Mouse (Mus musculus): ENCODE measurements around the gene Hadh.
A peak's percentile ranks its signal among the peaks of the same experiment; 100 is the strongest.

The Hadh gene

DNA sequence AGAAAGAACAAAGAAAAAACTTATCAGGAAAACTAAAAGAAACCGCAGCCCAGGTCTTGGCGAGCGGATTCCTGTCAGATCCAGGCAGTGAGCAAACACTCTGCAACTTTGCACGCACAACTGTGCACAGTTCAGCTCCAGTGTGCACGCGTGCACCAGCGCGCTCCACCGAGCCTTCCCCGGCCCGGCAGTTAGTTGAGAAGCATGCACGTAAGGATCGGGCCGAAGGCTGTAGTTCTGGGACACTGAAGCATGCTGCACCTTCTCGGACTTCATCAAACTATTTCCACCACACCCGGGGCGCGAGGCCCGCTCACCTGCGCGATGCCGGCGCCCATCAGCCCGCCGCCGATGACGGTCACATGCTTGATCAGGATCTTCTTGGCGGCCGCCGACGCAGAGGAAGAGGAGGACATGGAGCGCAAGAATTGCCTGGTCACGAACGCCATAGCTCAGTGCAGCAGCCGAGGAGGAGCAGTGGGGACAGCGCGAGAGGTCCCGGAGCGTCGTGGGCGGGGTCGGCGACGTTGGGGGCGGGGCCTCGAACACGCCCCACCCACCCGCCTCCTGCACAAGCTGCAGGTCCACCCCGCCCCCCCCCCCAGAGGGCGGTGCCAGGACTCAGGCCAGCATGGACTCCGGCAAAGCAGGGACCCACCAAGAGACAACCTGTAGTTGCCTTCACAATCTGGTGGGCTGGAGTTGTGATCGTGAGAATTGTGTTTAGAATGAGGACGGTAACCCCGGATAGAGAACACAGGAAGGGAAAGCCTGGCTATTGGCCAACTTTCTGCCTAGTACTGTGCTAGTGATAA lies at the start of gene Hadh:
Hadh (minus strand) TSS at position 543 of the 815 bp plus-strand sequence.
- DNase-seq, result peak; percentile 80 to 89

DNA sequence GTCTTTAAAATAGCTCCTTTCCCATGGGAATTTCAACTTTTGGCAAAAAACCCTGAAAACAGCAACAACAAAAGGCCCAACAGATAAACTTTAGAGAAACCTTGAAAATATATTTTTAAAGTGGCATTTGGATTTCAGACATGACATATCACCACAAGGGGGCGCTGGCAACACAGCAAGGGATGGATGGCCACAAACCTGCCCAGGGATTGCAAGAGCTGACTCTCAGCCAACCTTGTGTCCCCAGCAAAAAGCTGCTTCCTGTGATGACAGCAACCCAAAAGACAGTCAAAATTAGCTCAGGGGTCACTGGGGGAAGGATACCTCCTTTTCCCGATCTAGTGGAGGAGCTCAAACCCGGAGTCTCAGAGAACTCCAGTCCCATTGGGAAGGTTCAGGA lies 48.3 kb upstream of the Hadh start:
- peak; percentile 79 to 91 for DNase-seq

DNA sequence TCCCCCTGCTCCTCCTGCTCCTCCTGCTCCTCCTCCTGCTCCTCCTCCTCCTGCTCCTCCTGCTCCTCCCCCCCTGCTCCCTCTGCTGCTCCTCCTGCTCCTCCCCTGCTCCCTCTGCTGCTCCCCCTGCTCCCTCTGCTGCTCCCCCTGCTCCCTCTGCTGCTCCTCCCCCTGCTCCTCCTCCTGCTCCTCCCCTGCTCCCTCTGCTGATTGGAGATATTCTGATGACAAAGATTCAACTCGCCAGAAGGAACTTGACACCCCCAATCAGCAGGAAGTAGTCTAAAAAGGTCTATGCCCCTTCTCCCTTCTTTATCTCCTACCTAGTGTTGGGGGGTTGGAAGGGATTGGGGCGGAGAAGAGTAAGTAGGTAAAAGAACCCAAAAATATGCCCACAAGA lies 46.3 kb upstream of the Hadh start:
- no peak for DNase-seq

DNA sequence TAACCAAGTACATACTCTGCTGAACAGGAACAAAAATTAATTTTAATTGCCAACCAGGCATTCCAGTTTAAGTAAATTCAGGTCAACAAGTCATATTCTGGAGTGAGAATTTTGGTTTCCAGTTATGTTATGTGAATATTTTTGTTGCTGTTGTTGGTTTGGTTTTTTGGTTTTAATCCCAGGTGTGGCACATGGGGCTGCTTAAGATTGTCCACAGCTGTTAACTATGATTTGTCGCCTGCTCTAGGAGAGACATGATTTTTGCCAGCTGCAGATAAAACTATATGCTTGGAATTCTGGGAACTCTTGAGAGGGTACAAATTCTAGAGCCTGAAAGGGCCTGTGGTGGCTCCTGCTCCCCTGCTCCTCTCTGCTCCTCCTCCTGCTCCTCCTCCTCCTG lies 45.2 kb upstream of the Hadh start:
- no peak for DNase-seq

DNA sequence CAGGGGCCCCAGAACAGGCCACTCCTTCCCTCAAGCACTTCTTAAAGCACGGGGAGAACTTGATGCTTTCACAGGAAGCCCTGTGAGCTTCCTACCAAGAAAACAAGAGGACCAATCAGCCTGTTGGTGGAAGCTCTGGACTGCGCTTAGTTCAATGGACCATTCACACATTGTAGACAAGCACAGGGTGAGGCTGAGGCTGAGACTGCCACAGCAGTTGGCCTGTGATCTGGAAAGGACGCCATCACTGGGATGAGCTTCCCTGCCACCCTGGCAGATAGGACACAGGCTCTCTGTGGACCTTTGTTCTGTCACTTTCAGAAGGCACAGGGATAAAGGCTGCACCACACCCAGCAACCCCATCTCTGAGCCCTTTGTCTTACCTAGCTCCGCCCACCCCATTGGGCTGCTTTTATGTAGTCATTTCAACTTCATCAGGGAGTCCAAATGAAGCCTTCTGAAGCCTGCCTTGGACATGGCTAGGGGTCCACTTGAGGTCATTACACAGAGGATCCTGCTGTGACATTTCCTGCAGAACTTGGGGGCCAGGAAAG lies 44.1 kb upstream of the Hadh start:
- no peak for DNase-seq

DNA sequence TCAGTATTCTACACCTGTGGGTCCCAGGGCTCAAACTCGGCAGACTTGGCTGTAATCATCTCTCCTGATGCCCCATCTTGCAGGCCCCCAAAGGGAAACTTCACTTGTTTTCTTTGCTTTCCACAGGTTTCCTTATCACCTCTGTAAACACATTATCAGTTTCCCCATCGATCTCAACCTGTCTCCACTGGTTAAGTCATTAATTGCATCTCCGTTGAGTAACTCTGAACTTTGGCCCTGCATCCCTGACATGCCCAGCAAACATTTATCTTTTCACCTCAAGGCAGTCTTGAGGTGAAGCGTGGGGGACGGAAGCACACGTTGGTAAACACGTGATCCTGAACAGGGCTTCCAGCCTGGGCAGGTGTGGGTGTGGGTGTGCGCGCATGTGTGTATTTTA lies 40.4 kb upstream of the Hadh start:
- DNase-seq, result no peak

DNA sequence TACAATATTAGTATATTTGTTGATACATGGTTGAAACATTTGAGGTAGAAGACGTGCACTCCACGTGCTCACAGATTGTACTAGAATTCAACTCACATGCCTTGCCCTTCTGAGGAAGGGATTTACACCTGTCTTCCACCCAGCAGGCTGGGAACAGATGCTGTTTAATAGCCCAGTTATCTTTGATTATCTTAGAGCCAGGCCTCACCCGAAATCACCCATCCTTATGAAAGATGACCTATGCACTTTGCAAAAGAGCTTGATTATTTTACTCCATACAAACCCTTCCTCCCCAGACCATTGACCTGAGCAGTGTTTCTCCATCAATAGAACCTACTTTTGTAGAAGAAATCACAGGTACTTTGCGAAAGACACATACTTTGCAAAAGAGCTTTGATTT lies 38.7 kb upstream of the Hadh start:
- DNase-seq, result no peak

DNA sequence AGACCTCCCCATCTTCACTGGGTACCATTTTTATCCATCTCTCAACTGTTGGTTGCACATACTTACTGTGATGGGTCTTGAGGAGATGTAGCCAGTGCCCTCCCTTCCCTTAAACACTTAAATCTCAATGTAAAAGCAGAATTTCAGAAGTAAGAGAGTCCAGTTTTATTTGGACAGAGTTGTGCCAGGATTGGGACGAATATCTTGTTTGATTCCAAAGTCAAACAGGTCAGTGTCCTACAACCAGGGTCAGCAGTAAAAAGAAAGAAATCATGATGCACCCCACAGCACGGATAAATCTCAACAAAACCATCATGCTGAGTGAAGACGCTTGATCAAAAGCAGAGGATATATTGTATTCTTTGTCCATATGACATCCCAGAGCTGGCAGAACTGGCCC lies 35.9 kb upstream of the Hadh start:
- no peak for DNase-seq

DNA sequence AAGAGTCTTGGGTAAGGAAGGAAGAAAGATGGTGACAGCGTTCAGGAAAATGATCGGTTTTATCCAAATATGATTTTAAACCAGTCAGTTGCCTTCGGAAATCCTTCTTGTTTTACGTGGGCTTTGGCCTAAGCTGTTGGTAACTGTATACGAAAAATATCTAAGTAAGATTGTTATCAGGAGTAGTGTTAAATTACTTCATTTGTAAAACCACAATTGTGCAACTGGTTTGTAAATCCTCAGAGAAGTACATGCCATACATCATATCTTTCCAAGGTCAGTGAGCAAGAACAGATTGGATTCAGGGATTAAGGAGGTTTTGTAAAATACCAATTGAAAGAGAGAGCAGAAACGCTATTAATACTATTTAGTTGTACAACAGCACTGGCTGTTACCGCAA lies 34.4 kb upstream of the Hadh start:
- no peak for DNase-seq

DNA sequence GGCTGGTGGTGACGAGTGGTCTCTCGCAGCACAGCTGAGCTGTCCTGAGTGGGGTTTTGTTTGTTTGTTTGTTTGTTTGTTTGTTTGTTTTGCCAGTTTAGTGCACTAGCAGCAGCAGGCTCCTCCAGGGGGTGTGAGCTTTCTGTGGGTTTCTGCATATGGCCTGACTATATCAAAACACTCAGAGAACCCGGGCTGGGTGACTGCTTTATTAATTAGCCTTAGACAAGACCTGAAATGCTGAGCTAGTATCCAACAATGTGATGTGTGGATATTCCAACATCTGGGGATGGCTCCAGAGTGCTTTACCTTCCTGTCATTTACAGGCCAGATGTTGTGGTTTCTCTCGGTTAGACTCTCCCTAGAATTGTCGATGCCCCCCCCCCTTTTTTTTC lies 31.4 kb upstream of the Hadh start:
- no peak for DNase-seq

DNA sequence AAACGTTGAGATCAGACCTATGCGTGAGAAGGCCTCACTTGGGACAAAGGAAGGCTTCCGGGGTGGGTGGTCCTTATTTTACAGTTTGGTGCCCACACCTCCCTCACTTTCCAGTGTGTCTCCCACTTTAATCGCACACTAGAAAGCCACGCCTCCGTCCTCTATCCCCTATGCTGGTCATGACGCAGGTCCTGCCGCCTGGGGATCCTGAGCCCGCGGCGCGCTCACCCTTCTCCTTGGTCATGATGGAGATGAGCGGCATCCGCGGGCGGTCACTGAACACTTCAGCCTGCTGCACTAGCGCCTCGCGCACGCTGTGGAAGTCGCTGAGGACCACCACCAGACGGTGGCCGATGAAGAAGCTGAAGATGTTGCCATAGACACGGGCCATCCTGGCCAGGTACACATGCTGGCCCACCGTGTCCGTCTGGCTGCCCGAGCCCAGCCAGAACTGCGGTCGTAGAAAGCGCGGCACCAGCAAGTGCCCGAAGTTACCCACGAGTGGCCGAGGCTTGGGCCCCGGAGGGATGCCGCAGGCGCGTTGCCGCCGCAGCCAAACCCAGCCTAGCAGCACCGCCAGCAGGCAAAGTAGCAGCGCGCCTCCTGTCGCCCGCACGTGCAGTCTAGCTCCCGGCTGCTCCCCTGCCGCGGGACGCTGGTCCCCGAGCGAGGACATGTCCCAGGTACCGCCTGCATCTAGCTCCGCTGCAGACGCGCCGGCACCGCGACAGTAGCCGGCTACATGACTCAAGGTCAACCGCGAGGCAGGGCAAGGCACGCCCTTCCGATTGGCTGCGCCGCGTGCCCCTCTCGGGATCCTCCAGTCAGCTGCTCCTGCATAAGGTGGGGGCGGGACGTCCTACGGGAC lies 30.8 kb upstream of the Hadh start, which contains the start of gene Cyp2u1:
Cyp2u1 (minus strand) TSS at position 776 of the 868 bp plus-strand sequence.
- peak; percentile 93 to 96 for DNase-seq

DNA sequence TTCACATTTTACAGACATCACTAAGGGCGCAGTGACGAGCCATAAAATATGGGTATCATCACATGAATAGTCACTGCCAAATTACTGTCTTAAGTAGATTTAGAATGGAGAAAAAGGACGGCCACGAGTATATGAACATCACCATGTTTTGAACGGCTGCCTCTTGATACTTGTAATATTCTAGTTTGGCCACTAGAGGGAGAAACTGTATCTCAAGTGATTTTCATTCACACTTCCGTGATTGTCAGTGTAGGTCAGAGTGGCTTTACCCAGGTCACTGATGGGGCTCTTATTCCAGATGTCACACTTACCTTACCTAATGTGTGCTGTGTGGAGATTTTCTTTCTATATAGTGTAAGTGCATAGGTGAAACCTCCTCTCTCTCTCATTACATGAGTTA lies 28.0 kb upstream of the Hadh start:
- DNase-seq, result no peak

DNA sequence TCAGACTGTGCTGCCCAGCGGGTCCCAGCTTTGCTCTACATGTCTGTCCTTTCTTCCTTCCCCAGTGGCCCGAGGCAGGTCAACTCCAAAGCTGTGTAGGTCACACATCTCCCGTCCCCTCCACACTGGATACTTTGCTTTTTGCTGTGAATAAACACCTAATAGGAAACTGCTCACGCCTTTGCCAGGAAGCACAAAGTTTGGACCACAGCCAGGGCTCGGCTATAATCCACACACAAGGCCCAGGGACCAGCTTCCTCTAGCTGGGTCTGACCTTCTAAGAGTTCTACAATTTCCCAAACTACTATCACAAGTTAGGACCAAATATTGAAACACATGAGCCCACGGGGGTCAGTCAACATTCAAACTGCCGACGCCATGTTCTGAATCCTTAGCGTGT lies 27.2 kb upstream of the Hadh start:
- peak in 1 of 2 experiments; percentile 44 for DNase-seq

DNA sequence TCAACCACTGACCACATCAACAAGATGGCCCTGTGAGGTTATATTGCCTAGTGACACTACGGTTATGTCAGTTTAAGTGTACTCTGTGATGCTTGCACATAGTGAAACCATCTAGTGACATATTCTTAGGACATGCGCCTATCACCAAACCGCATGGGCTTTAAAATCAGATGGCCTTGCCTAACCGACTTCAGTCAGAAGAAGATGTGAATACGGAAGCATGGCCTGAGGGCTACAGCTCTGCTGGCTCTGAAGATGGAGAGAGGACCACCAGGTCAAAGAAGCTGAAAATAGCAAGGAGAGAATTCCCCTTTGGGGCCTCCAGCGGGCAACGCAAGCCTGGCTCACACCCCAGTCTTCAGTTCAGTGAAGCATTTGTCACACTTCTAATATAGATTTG lies 25.0 kb upstream of the Hadh start:
- no peak for DNase-seq

DNA sequence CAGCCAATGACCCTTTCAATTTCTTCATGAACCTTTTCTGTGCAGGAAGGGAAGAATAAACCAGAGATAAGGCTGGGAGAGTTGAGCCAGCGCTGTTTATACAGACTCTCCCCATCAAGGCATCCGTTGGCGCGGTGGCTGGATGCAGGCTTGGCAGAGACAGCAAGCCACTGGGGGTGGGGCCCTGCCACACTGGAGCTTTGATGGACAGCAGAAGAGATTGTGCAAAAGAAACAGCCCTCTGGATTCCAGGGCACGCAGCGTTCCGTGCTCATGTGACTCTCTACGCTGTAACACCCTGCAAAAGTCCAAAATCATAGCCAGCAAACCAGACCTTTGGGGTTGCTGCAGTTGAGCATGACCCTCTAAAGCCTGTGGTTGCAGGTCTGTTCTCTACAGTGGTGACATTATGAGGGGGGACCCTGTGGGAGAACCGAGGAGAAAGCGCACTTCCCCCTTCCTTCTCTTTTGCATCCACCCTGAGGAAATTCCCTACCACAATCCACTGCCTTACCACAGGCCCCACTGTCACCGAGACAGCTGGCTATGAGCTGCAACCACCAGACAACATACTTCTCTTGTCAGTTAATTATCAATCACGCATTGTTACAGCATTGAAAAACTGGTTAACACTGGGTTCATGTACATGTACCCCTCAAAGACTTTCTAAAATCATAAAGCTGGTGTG lies 23.8 kb upstream of the Hadh start:
- DNase-seq, result no peak

DNA sequence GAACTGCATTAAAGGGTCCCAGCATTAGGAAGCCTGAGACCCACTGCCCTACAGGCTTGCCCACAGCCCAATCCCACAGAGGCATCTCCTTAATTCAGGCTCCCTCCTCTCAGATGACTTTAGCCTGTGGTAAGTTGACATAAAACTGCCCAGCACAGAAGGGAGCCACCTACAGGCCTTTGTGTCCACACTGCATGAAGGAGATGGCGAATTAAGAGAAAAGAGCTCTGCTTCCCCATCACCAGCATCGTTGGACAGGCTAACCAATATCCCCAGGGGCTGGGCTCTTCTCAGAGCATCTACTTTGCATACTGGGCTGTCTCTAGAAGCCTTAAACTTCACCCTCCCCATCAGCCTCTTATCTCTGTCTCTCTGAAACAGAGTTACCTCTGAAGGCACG lies 22.6 kb upstream of the Hadh start:
- DNase-seq, result no peak

DNA sequence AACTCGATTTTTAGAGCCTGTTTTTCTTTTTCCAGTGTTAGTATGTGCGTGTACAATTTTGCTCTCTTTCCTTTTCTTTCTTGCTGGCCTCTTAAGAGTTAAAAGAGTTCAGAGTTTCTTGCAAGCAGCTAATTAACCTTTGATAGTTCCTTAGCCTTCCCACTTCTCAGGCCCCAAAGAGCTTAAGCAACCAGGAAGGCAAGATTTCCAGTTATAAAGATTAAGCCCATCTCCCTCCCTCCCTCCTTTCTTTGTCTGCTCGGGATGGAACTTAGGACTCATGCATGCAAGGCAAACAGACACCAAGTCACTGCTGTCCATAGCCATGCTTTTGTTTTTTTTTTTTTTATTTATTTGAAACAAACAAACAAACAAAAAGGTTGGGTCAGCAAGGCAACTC lies 21.1 kb upstream of the Hadh start:
- no peak for DNase-seq

DNA sequence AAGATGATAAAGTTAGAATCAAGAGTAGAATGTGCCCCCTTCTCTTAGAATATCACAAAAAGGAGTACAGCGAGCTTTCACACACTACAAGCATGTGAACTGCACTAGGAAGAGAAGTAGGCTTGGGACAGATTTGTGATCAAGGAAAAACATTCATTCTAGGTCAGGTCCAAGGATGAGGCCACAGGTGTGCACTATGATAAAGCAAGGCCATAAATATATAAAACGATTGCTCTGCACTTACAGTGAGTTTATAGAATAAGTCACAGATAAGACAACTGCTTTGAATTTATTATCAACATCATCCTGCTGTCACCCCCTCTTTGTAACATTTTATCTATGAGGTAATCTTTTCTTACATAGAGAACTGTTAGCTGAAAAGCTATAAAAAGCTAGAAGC lies 20.4 kb upstream of the Hadh start:
- no peak for DNase-seq

DNA sequence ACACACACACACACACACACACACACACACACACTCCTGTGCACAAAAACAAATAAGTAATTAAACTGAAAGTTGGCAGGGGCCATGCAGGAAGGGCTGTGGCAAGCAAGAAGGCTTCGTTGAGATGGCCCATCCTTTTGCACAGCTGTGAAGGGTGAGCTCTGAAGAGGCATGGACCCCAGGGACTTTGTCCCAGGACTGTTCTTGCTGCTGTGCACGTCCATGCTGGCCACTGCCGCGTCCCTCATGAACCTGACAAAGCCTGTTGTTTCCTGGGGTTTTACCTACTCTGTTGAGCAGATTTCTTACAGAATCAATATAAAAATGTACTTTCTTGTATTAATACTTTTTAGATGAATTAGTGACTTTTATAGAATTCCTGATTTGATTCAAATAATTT lies 20.0 kb upstream of the Hadh start:
- no peak for DNase-seq

DNA sequence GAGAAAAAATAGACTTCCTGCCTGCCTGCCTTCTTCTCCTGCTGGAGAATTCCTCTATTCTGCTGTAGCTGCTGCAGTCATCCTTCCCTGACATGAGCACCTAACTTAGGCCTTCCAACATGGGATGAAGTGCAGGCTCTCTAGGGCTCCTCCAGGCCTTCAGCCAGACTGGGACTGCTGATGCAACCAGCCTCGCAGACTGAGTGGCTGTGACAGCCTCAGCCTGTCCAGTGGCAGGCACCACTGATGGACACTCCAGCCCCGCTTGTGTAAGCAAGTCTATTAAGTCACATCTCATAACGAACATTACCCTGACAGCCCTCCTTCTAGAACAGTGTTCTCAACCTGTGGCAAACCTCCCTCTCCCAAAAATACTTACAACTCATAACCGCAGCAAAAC lies 2.2 kb upstream of the Hadh start:
- no peak for DNase-seq

DNA sequence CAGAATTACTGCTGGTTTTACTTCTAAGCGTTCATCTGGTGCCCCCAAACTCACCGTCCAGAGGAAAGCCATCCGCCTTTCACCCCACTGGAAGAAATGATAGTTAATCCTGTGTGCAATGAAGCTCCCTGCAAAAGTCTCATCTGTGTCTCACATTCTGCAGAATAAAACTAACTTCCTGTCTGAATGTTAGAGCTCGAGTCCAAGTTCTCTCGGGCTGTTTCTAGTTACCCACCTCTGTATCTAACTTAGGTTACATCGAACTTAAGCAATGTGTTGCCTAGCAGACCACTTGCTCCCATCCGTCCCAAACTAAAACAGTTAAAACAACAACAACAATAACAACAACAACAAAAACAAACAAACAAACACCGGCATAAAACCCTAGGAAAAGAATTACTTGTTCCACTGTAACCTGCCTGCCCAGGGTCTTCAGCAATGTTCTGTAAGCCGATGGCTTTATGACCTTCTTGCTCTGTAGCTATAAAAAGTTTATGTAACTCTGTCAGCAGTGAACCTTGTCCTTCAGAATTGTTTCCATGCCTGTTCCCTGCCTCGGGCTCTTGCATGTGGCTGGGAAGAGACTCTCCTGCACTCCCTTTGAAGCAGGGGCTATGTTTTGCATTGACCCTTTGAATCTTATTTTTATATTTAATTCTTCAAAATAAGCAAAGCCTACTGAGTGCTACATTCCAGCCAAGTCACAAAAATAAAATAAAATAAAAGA lies 636 bp upstream of the Hadh start:
- DNase-seq, result no peak

DNA sequence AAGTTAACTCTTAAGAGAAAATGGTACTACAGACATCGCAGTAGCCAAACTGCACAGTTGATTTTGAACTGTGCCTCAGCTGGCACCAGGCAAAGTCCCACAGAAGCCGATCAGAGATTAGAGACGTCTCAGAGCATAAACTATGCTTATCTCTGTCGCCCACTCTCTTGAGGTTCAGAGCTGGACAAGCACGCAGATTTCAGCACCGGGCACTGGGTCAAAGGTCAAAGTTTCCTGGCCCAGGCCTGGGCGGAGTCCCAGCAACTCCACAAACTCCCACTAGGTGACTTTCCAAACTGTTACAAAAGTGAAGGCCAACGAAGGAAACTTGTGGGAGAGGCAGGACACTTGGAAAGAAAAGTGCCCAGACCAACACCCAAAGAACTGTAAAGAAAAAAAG lies 744 bp downstream of the Hadh start:
- DNase-seq, result no peak

DNA sequence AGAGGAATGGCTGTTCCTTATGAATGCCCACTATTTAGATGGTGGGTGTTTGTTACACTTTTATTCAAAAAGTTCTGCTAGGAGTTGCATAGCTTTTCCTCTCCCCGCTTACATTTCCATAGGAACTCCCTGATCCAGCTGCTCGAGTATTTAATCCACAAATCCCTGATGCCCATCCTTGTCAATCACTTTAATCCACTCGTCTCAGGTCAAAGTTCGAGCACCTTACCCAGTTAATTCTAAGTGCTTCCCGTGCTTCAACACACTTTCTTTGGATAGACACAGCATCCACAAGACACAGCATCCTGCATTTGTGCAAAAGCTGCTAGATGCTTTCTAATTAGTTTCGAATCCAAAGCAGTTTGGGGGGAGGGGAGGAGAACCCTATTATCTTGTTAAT lies 1.5 kb downstream of the Hadh start:
- DNase-seq, result no peak

All from cerebellum, postnatal 25 days (tissue).